ENCODE assay signal across 8 mouse cellular contexts in the genomic region with DNA sequence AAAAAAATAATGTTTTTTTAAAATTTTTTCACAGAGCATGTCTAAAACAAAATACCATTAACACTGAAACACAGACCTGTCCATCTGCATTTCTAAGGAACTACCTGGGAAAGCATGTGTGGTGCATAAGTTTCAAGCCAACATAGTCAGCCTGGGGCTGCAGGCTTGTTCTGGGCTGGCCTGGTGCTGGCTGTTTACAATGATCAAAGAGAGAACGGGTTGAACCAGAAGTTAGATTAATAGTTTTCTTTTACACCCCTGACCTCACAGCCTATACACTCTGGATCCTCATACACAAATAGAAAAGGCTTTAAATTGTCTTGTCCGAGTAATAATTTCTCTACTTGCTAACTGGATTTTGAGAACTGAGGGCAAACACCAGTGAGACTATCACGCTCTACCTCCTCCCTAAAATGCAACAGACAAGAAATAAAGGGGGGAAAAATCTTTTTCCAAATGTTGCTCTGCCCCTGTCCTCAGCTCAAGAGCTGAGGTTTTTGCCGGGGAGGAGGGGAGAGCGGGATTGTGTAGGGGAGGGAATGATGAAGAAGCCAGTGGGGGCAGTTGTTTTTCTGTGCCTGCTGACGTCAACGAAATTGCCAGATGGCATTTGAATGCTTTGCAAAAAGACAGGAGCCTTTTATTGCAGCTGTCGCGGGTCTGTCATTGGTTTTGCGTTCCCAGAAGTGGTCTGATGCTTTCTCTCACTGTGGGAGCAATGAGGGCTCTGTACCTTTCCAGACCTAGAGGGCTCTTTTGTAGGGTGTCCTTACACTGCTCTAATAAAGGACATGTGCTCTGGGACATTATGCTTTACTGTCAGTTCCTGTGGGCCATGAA.
DNase-seq lines count a peak whose midpoint lies in the region; ATAC-seq and TF ChIP-seq lines count a peak whose summit lies in the region.

No protein-coding gene starts in this region.

- 0 out of 2 replicates have a peak, but pooled peaks cover 2% of the 10 kb centered on the region for H3K9me3 ChIP-seq in heart, postnatal 0 days (replicated peaks; ENCODE audit: control insufficient read depth, low read length)
- H3K9me3 ChIP-seq in heart, embryonic 12.5 days (replicated peaks): peaks cover 7% of the 10 kb centered on the region
- H3K9me3 ChIP-seq in embryonic facial prominence, embryonic 11.5 days (replicated peaks; ENCODE audit: control insufficient read depth, low read length): no peaks in the 10 kb centered on the region
- no peaks in the 10 kb centered on the region for H3K9me3 ChIP-seq in hindbrain, postnatal 0 days (ENCODE audit: low read length)
- no peaks in the 10 kb centered on the region for H3K9me3 ChIP-seq in limb, embryonic 15.5 days
- H3K9me3 ChIP-seq in stomach, embryonic 14.5 days (ENCODE audit: control insufficient read depth, low read depth, low read length): no peaks in the 10 kb centered on the region

- H3K4me3 ChIP-seq in heart, postnatal 0 days (ENCODE audit: low read depth, low read length): no peak overlapping the region
- no peak overlapping the region for H3K4me3 ChIP-seq in heart, embryonic 12.5 days
- no peak overlapping the region for H3K4me3 ChIP-seq in embryonic facial prominence, embryonic 11.5 days (ENCODE audit: low read depth, low read length)
- no peak overlapping the region for H3K4me3 ChIP-seq in hindbrain, postnatal 0 days (ENCODE audit: low read length)
- H3K4me3 ChIP-seq in limb, embryonic 15.5 days: no peak overlapping the region
- H3K4me3 ChIP-seq in stomach, embryonic 14.5 days (ENCODE audit: low read depth, low read length): no peak overlapping the region

- TF ChIP-seq EP300 in heart, postnatal 0 days (IDR thresholded peaks at IDR 0.05; ENCODE audit: low read depth): no peak

- peak; percentile 30; the same call in 1 of the 2 replicates for ATAC-seq in heart, postnatal 0 days (ENCODE audit: insufficient read depth, low read depth)
- ATAC-seq in heart, embryonic 12.5 days (ENCODE audit: insufficient number of reproducible peaks, low FRiP score): no peak
- peak; percentile 70; the same call in 1 of the 2 replicates for ATAC-seq in embryonic facial prominence, embryonic 11.5 days (replicated peaks; ENCODE audit: insufficient number of reproducible peaks, low FRiP score, low TSS enrichment, low read depth)
- ATAC-seq in hindbrain, postnatal 0 days: peak; percentile 82
- ATAC-seq in limb, embryonic 15.5 days (ENCODE audit: insufficient number of reproducible peaks, low FRiP score, low TSS enrichment, low read depth): no peak
- ATAC-seq in stomach, embryonic 14.5 days (ENCODE audit: insufficient number of reproducible peaks, insufficient read depth, low FRiP score, low read depth): peak; percentile 66; the same call in 1 of the 2 replicates

- peaks cover 10% of the 10 kb centered on the region for H3K4me1 ChIP-seq in heart, postnatal 0 days (ENCODE audit: control insufficient read depth, insufficient read depth)
- peaks cover 16% of the 10 kb centered on the region for H3K4me1 ChIP-seq in heart, embryonic 12.5 days (replicated peaks)
- peaks cover 3% of the 10 kb centered on the region; the same call in 1 of the 2 replicates for H3K4me1 ChIP-seq in embryonic facial prominence, embryonic 11.5 days (ENCODE audit: control insufficient read depth, insufficient read depth, low read length)
- peaks cover 8% of the 10 kb centered on the region for H3K4me1 ChIP-seq in hindbrain, postnatal 0 days (ENCODE audit: insufficient read depth, low read length)
- H3K4me1 ChIP-seq in limb, embryonic 15.5 days: peaks cover 8% of the 10 kb centered on the region
- H3K4me1 ChIP-seq in stomach, embryonic 14.5 days (ENCODE audit: control insufficient read depth, insufficient read depth, low read length): peaks cover 16% of the 10 kb centered on the region

- no peak overlapping the region for H3K4me2 ChIP-seq in heart, postnatal 0 days (ENCODE audit: low read depth, low read length)
- H3K4me2 ChIP-seq in heart, embryonic 12.5 days: no peak overlapping the region
- H3K4me2 ChIP-seq in embryonic facial prominence, embryonic 11.5 days (ENCODE audit: low read depth, low read length): no peak overlapping the region
- H3K4me2 ChIP-seq in hindbrain, postnatal 0 days (ENCODE audit: low read depth, low read length): no peak overlapping the region
- H3K4me2 ChIP-seq in limb, embryonic 15.5 days: no peak overlapping the region
- no peak overlapping the region for H3K4me2 ChIP-seq in stomach, embryonic 14.5 days (replicated peaks; ENCODE audit: low read depth, low read length)

- WGBS in heart, postnatal 0 days: 54% methylated on average over 10 of the region's 10 CpGs
- WGBS in heart, embryonic 12.5 days: 58% methylated on average over 10 of the region's 10 CpGs
- 41% methylated on average over 10 of the region's 10 CpGs for WGBS in embryonic facial prominence, embryonic 11.5 days
- 31% methylated on average over 10 of the region's 10 CpGs for WGBS in hindbrain, postnatal 0 days
- WGBS in limb, embryonic 15.5 days: 16% methylated on average over 10 of the region's 10 CpGs
- 15% methylated on average over 10 of the region's 10 CpGs for WGBS in stomach, embryonic 14.5 days

- no peak for TF ChIP-seq CTCF in heart, postnatal 0 days (IDR thresholded peaks at IDR 0.05; ENCODE audit: low read depth)
- no peak for TF ChIP-seq CTCF in hindbrain, postnatal 0 days (IDR thresholded peaks at IDR 0.05; ENCODE audit: low read depth)

- H3K36me3 ChIP-seq in heart, postnatal 0 days (replicated peaks; ENCODE audit: control insufficient read depth, insufficient read depth, low read length): no peaks in the 10 kb centered on the region
- peaks cover 13% of the 10 kb centered on the region; the same call in 1 of the 2 replicates for H3K36me3 ChIP-seq in heart, embryonic 12.5 days
- H3K36me3 ChIP-seq in embryonic facial prominence, embryonic 11.5 days (replicated peaks; ENCODE audit: control insufficient read depth, insufficient read depth, low read depth, low read length): no peaks in the 10 kb centered on the region
- H3K36me3 ChIP-seq in hindbrain, postnatal 0 days (ENCODE audit: insufficient read depth, low read length): no peaks in the 10 kb centered on the region
- no peaks in the 10 kb centered on the region for H3K36me3 ChIP-seq in limb, embryonic 15.5 days
- H3K36me3 ChIP-seq in stomach, embryonic 14.5 days (ENCODE audit: control insufficient read depth, insufficient read depth, low read length): no peaks in the 10 kb centered on the region

- peak overlapping the region; percentile 8; the same call in 1 of the 2 replicates for H3K27ac ChIP-seq in heart, postnatal 0 days (ENCODE audit: low read depth)
- no peak overlapping the region for H3K27ac ChIP-seq in heart, embryonic 12.5 days (ENCODE audit: poor library complexity, severe bottlenecking)
- no peak overlapping the region for H3K27ac ChIP-seq in embryonic facial prominence, embryonic 11.5 days (replicated peaks; ENCODE audit: low read depth, low read length)
- H3K27ac ChIP-seq in hindbrain, postnatal 0 days: peak overlapping the region; percentile 26; the same call in 1 of the 2 replicates
- H3K27ac ChIP-seq in limb, embryonic 15.5 days: peak overlapping the region; percentile 47; the same call in 1 of the 2 replicates
- H3K27ac ChIP-seq in stomach, embryonic 14.5 days (ENCODE audit: low read length): peak overlapping the region; percentile 67; the same call in 1 of the 2 replicates

- DNase-seq in heart, postnatal 0 days (ENCODE audit: low spot score): peak; percentile 22
- DNase-seq in embryonic facial prominence, embryonic 11.5 days (ENCODE audit: low spot score): peak; percentile 41
- peak; percentile 68 for DNase-seq in hindbrain, postnatal 0 days (ENCODE audit: low spot score)
- no peak for DNase-seq in urinary bladder, postnatal 25 days (ENCODE audit: low spot score)
- no peak for DNase-seq in cerebellum, adult 18-20 months

- no peak overlapping the region for H3K9ac ChIP-seq in heart, postnatal 0 days (replicated peaks; ENCODE audit: low read depth, low read length)
- H3K9ac ChIP-seq in heart, embryonic 12.5 days: no peak overlapping the region
- H3K9ac ChIP-seq in embryonic facial prominence, embryonic 11.5 days (replicated peaks; ENCODE audit: low read length): no peak overlapping the region
- no peak overlapping the region for H3K9ac ChIP-seq in hindbrain, postnatal 0 days (replicated peaks; ENCODE audit: low read length)
- H3K9ac ChIP-seq in limb, embryonic 15.5 days: no peak overlapping the region
- H3K9ac ChIP-seq in stomach, embryonic 14.5 days (replicated peaks; ENCODE audit: low read depth, low read length): no peak overlapping the region

- H3K27me3 ChIP-seq in heart, postnatal 0 days (ENCODE audit: control insufficient read depth, insufficient read depth, low read length): no peaks in the 10 kb centered on the region
- no peaks in the 10 kb centered on the region for H3K27me3 ChIP-seq in heart, embryonic 12.5 days (replicated peaks)
- H3K27me3 ChIP-seq in embryonic facial prominence, embryonic 11.5 days (ENCODE audit: control insufficient read depth, insufficient read depth, low read length): no peaks in the 10 kb centered on the region
- H3K27me3 ChIP-seq in hindbrain, postnatal 0 days (ENCODE audit: insufficient read depth, low read length): no peaks in the 10 kb centered on the region
- no peaks in the 10 kb centered on the region for H3K27me3 ChIP-seq in limb, embryonic 15.5 days
- no peaks in the 10 kb centered on the region for H3K27me3 ChIP-seq in stomach, embryonic 14.5 days (ENCODE audit: control insufficient read depth, insufficient read depth, low read length)

Comparison
In these comparisons a context has a peak if more than half of its experiments do, and no peak if none do; other contexts are left out.
1. ATAC-seq: peak in heart, postnatal 0 days (single experiment), embryonic facial prominence, embryonic 11.5 days (single experiment), hindbrain, postnatal 0 days (single experiment) and stomach, embryonic 14.5 days (single experiment); none in heart, embryonic 12.5 days (single experiment) and limb, embryonic 15.5 days (single experiment).
2. H3K27ac ChIP-seq: peak in heart, postnatal 0 days (single experiment), hindbrain, postnatal 0 days (single experiment), limb, embryonic 15.5 days (single experiment) and stomach, embryonic 14.5 days (single experiment); none in heart, embryonic 12.5 days (single experiment) and embryonic facial prominence, embryonic 11.5 days (single experiment).
3. DNase-seq: peak in heart, postnatal 0 days (single experiment), embryonic facial prominence, embryonic 11.5 days (single experiment) and hindbrain, postnatal 0 days (single experiment); none in urinary bladder, postnatal 25 days (single experiment) and cerebellum, adult 18-20 months (0 of 2).